Comparison of ENCODE assay signal across 14 mouse cellular contexts in the genomic region with DNA sequence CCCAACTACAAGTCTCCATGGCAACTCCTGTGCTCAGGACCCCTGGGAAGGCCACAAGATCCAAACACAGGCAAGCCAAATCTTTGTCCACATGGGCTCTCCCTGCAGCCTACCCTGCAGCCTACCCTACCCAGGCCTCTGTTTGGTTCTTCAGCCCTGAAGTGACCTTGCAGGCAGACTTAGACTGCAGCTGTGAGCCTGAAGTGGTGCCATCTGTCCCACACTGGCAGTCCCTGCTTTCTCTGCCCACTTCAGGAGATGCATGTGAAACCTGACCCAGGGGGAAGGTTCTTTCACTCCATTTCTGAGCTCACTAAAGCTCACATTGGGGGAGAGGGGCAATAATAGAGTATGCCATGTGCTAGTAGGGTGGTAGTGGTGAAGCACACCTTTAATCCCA.
"Had no signal": no experiment of that assay in that cellular context is flagged by ENCODE, and none has a peak within 500 bp of the region (broad histone marks: within the 10 kb centered on the region; RNA-seq: fewer than 3 reads in every experiment).

No protein-coding gene starts in this region.

- H3K36me3 ChIP-seq: embryonic facial prominence, embryonic 10.5 days; embryonic facial prominence, embryonic 12.5 days; embryonic facial prominence, embryonic 13.5 days; embryonic facial prominence, embryonic 15.5 days; forebrain, embryonic 10.5 days; forebrain, embryonic 12.5 days; forebrain, embryonic 15.5 days had no signal

- H3K4me3 ChIP-seq: embryonic facial prominence, embryonic 10.5 days; embryonic facial prominence, embryonic 12.5 days; embryonic facial prominence, embryonic 13.5 days; embryonic facial prominence, embryonic 15.5 days; erythroblast, embryonic 14.5 days; forebrain, embryonic 10.5 days; forebrain, embryonic 12.5 days; forebrain, embryonic 13.5 days; forebrain, embryonic 15.5 days; gastrocnemius, adult 2 months; heart, adult 2 months had no signal

- H3K27me3 ChIP-seq: embryonic facial prominence, embryonic 12.5 days; embryonic facial prominence, embryonic 13.5 days; embryonic facial prominence, embryonic 15.5 days; forebrain, embryonic 12.5 days; forebrain, embryonic 13.5 days; forebrain, embryonic 15.5 days had no signal

- H3K4me2 ChIP-seq: embryonic facial prominence, embryonic 12.5 days; embryonic facial prominence, embryonic 13.5 days; embryonic facial prominence, embryonic 15.5 days; forebrain, embryonic 12.5 days; forebrain, embryonic 13.5 days; forebrain, embryonic 15.5 days had no signal

- ATAC-seq: forebrain, embryonic 13.5 days; forebrain, embryonic 14.5 days; forebrain, embryonic 15.5 days; forebrain, embryonic 16.5 days; forebrain, postnatal 0 days had no signal
